Mouse (Mus musculus) hematopoietic stem cell, adult 5-6 weeks (primary cell): ENCODE data around the gene Tomm40l. TPM values are rescaled to one million over a fixed set of nuclear protein-coding genes. Genes with fewer than 3 reads are reported as not detected.

Experiments
- ATAC-seq, 2 experiments: fragments of 125-278 bp in 1 of 2; replicated peaks in 1 of 2; 2 replicates each; pipeline ENCODE4 v1.8.0; 2016 to 2017; ENCODE audit warnings: inconsistent platforms in 2 of 2, mild to moderate bottlenecking in 2 of 2, moderate number of reproducible peaks in 2 of 2, low read depth in 1 of 2, moderate TSS enrichment in 1 of 2; ENCODE audit not compliant: low FRiP score in 2 of 2, poor library complexity in 2 of 2, severe bottlenecking in 2 of 2, insufficient read depth in 1 of 2, low TSS enrichment in 1 of 2
- total RNA-seq: library from RNA; stranded (forward); fragments of 172-1452, 232-1000 nt; gene quantifications from 2 replicates; pipeline ENCODE4 v1.2.3, GENCODE M21; 2017

Tomm40l gene
- 17.5 and 25.0 TPM in 2 replicates for total RNA-seq

- ATAC-seq = peak; percentile 97 to 99
Measured at GRCm38 (mm10) chr1:171222238-171223155, at the start of gene Tomm40l. TSS of gene Tomm40l (minus strand) at chr1:171222514.

- ATAC-seq = peak; percentile 23 to 39; a peak in 3 of 4 replicates
Measured at GRCm38 (mm10) chr1:171272086-171272485, 49.8 kb upstream of the Tomm40l start.

- no peak for ATAC-seq
Measured at GRCm38 (mm10) chr1:171271622-171272021, 49.3 kb upstream of the Tomm40l start.

GRCm38 (mm10) chr1:171271196-171271595, 48.9 kb upstream of the Tomm40l start:
- no peak for ATAC-seq

- peak; percentile 27 to 28; a peak in 2 of 4 replicates for ATAC-seq
Measured at GRCm38 (mm10) chr1:171270573-171270900, 48.2 kb upstream of the Tomm40l start.

GRCm38 (mm10) chr1:171269848-171270572, 47.7 kb upstream of the Tomm40l start, which contains the start of gene B4galt3:
TSS of gene B4galt3 (plus strand) at chr1:171270328.
- ATAC-seq = peak; percentile 95 to 97

- ATAC-seq = no peak
Measured at GRCm38 (mm10) chr1:171268341-171268740, 46.0 kb upstream of the Tomm40l start.

- no peak for ATAC-seq
Measured at GRCm38 (mm10) chr1:171265971-171266744, 43.8 kb upstream of the Tomm40l start.

- no peak for ATAC-seq
Measured at GRCm38 (mm10) chr1:171263666-171264461, 41.5 kb upstream of the Tomm40l start.

- no peak; a peak in 1 of 4 replicates for ATAC-seq
Measured at GRCm38 (mm10) chr1:171263185-171263611, 40.9 kb upstream of the Tomm40l start.

GRCm38 (mm10) chr1:171262594-171263130, 40.3 kb upstream of the Tomm40l start:
- peak; percentile 86 to 87 for ATAC-seq

- ATAC-seq = no peak
Measured at GRCm38 (mm10) chr1:171260316-171260715, 38.0 kb upstream of the Tomm40l start.

GRCm38 (mm10) chr1:171258921-171259320, 36.6 kb upstream of the Tomm40l start:
- ATAC-seq = no peak

- ATAC-seq = no peak
Measured at GRCm38 (mm10) chr1:171257781-171258180, 35.5 kb upstream of the Tomm40l start.

- ATAC-seq = peak; percentile 23 to 63; a peak in 2 of 4 replicates
Measured at GRCm38 (mm10) chr1:171256937-171257548, 34.7 kb upstream of the Tomm40l start.
